Mouse (Mus musculus) heart, postnatal 0 days (tissue): ENCODE data around the gene 9430015G10Rik.
"Not testable (repeated sequence)": the region's sequence is repeated elsewhere in the genome, so short reads cannot be mapped to it uniquely, and the experiment has no call there.

Experiments
- CTCF ChIP-seq: IDR thresholded peaks from 2 replicates; pipeline ENCODE4 v1.5.1; 2016; ENCODE audit warnings: antibody characterized with exemption, control low read depth, low read depth
- EP300 ChIP-seq: IDR thresholded peaks from 2 replicates; pipeline ENCODE4 v1.6.1; 2016; ENCODE audit warnings: antibody characterized with exemption, low read depth

- TF ChIP-seq CTCF, EP300: not testable (repeated sequence)
Measured at GRCm38 (mm10) chr4:156150887-156151286, 41.1 kb downstream of the 9430015G10Rik start.
